Mouse (Mus musculus) C2C12 (cell line): Measurements from ENCODE around the gene Cnppd1.

Source experiments
- CTCF ChIP-seq: IDR thresholded peaks from one replicate; pipeline ENCODE4 v1.5.1; 2011; ENCODE audit not compliant: control insufficient read depth, insufficient read depth, insufficient read length
- FOSL1 ChIP-seq: IDR thresholded peaks from one replicate; pipeline ENCODE4 v1.8.0; 2011; ENCODE audit warnings: mild to moderate bottlenecking, low read length; ENCODE audit not compliant: poor library complexity, insufficient read depth, severe bottlenecking
- MAX ChIP-seq: IDR thresholded peaks from one replicate; pipeline ENCODE4 v1.6.1; 2011; ENCODE audit warnings: mild to moderate bottlenecking, control low read depth

GRCm38 (mm10) chr1:75125418-75125817, 17.1 kb downstream of the Cnppd1 start:
- TF ChIP-seq CTCF (no peak), MAX (no peak), FOSL1 (no peak)
